Mouse (Mus musculus) heart, postnatal 0 days (tissue): ENCODE measurements around the gene Fgd6. TPM values are rescaled to one million over a fixed set of nuclear protein-coding genes. Genes with fewer than 3 reads are reported as not detected.

Source experiments
- ATAC-seq: fragments of 200-750 bp; cut with Nextera tagmentation; 2 replicates; pipeline ENCODE4 v1.8.0; 2017; ENCODE audit warnings: low read depth, moderate number of reproducible peaks, moderate library complexity; ENCODE audit not compliant: insufficient read depth
- DNase-seq: peaks from one replicate; pipeline ENCODE4 v3.0.0-alpha.2; 2016; ENCODE audit warnings: low spot score
- H3K27ac ChIP-seq: fragments of 300-500 bp; sonication (generic); 2 replicates; pipeline ENCODE4 v1.5.1; 2014; ENCODE audit warnings: low read depth, mild to moderate bottlenecking
- H3K27me3 ChIP-seq: fragments of 300-500 bp; sonication (generic); 2 replicates; pipeline ENCODE4 v1.6.1; 2014; ENCODE audit warnings: low read length, mixed read lengths; ENCODE audit not compliant: control insufficient read depth, insufficient read depth
- H3K36me3 ChIP-seq: fragments of 300-500 bp; sonication (generic); replicated peaks from 2 replicates; pipeline ENCODE4 v1.6.1; 2014; ENCODE audit warnings: low read length, mixed read lengths; ENCODE audit not compliant: control insufficient read depth, insufficient read depth
- H3K4me1 ChIP-seq: fragments of 300-500 bp; sonication (generic); 2 replicates; pipeline ENCODE4 v1.6.1; 2014; ENCODE audit warnings: antibody characterized with exemption; ENCODE audit not compliant: control insufficient read depth, insufficient read depth
- H3K4me2 ChIP-seq: fragments of 300-500 bp; sonication (generic); 2 replicates; pipeline ENCODE4 v1.6.1; 2014; ENCODE audit warnings: low read depth, mild to moderate bottlenecking, low read length, moderate library complexity
- H3K4me3 ChIP-seq: fragments of 300-500 bp; sonication (generic); 2 replicates; pipeline ENCODE4 v1.5.1; 2014; ENCODE audit warnings: low read depth, low read length
- H3K9ac ChIP-seq: fragments of 300-500 bp; sonication (generic); replicated peaks from 2 replicates; pipeline ENCODE4 v1.6.1; 2014; ENCODE audit warnings: low read depth, low read length, mixed read lengths
- H3K9me3 ChIP-seq: fragments of 300-500 bp; sonication (generic); replicated peaks from 2 replicates; pipeline ENCODE4 v1.6.1; 2016; ENCODE audit warnings: low read length; ENCODE audit not compliant: control insufficient read depth
- CTCF ChIP-seq: IDR thresholded peaks from 2 replicates; pipeline ENCODE4 v1.5.1; 2016; ENCODE audit warnings: antibody characterized with exemption, control low read depth, low read depth
- EP300 ChIP-seq: IDR thresholded peaks from 2 replicates; pipeline ENCODE4 v1.6.1; 2016; ENCODE audit warnings: antibody characterized with exemption, low read depth
- WGBS: fragments of 180-500 bp; shearing (Covaris S2); extraction: QIAGEN DNeasy Blood & Tissue Kit; methylation state at CpG from one replicate; pipeline ENCODE4 v1.1.7; 2014; 5-methylcytosine and 5-hydroxymethylcytosine counted together
- polyA plus RNA-seq: library from polyadenylated mRNA; unstranded; fragments of >200 nt; fragmentation: Nextera tagmentation; extraction: Ambion mirVana; gene quantifications from 2 replicates; pipeline ENCODE4 v1.2.1, GENCODE M21; 2015
- total RNA-seq: library from RNA; depleted of rRNA; stranded (reverse); fragments of >200 nt; gene quantifications from 2 replicates; pipeline ENCODE4 v1.2.3, GENCODE M21; 2014; ENCODE audit warnings: low replicate concordance

The Fgd6 gene
- total and polyA plus RNA-seq, 2 experiments from 2014 or later = 1.3 to 2.7 TPM

DNA sequence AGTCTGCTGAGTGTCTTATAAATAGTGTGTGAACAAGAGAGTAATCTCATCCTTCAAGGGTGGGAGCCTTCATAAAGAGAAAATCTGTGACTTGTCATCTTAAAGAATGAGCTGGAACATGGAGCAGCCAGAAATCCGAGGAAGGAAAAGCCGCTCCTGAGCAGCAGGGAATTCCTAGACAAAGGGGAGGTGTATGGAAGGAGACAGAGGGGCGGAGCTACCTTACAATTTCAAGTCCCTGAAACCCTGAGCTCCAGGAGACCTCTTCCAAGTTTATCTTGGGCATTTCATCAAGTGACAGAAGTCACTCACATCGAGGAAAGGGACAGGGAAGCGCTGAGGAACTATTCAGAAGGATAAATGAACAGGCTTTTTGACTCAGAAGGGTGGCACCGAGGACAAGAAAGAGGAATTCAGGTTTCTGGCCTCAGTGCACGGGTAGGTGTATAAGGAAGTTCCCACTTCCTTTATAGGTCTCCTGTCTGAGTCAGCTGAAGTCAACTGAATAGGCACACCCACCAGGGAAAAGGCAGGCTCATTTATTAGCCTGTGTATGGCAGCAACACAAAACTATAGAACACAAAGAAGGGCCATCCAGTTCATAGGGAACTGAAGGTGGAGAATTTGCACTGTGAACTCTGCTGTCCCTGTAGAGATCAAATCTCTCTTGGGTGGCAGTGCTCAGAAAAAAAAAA lies 46.4 kb downstream of the Fgd6 start:
- DNase-seq = no peak
- H3K36me3 ChIP-seq = no peaks in the 10 kb centered on the region
- no peak overlapping the region for H3K9ac ChIP-seq
- no peaks in the 10 kb centered on the region for H3K9me3 ChIP-seq
- no peak for ATAC-seq
- TF ChIP-seq CTCF (no peak), EP300 (no peak)
- WGBS = 37% methylated on average over 7 of the region's 7 CpGs
- H3K27ac ChIP-seq = 0 out of 2 replicates have a peak overlapping the region, but pooled peaks have one; percentile 20
- peaks cover 7% of the 10 kb centered on the region; the same call in 1 of the 2 replicates for H3K4me1 ChIP-seq
- H3K4me2 ChIP-seq = no peak overlapping the region
- no peaks in the 10 kb centered on the region for H3K27me3 ChIP-seq
- H3K4me3 ChIP-seq = no peak overlapping the region

DNA sequence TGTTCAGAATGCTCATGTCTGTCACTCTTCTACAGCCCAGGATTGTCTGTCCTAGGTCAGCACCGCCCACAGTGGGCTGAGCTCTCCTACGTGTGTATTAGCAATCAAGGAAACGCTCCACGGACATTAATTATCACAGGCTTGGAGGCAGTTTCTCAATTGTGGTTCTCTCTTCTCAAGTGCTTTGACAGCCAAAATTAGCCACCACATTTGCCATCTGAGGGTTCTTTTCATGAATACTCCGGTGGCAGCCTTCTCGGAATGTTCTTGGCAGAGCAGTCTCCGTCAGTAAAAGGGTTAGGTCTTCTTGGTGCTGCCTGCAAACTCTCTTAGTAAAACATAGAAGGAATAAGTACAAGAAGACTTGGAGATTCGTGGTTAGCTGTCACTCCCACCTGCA lies 50.5 kb downstream of the Fgd6 start:
- no peak for ATAC-seq
- DNase-seq = no peak
- TF ChIP-seq CTCF (no peak), EP300 (no peak)
- Histone ChIP-seq H3K4me1 (peaks cover 7% of the 10 kb centered on the region; the same call in 1 of the 2 replicates), H3K36me3 (peaks cover 9% of the 10 kb centered on the region; the same call in 1 of the 2 replicates), H3K9me3 (no peaks in the 10 kb centered on the region), H3K27me3 (no peaks in the 10 kb centered on the region), H3K27ac (no peak overlapping the region), H3K9ac (no peak overlapping the region), H3K4me3 (no peak overlapping the region), H3K4me2 (no peak overlapping the region)
- 77% methylated on average over 8 of the region's 8 CpGs for WGBS

DNA sequence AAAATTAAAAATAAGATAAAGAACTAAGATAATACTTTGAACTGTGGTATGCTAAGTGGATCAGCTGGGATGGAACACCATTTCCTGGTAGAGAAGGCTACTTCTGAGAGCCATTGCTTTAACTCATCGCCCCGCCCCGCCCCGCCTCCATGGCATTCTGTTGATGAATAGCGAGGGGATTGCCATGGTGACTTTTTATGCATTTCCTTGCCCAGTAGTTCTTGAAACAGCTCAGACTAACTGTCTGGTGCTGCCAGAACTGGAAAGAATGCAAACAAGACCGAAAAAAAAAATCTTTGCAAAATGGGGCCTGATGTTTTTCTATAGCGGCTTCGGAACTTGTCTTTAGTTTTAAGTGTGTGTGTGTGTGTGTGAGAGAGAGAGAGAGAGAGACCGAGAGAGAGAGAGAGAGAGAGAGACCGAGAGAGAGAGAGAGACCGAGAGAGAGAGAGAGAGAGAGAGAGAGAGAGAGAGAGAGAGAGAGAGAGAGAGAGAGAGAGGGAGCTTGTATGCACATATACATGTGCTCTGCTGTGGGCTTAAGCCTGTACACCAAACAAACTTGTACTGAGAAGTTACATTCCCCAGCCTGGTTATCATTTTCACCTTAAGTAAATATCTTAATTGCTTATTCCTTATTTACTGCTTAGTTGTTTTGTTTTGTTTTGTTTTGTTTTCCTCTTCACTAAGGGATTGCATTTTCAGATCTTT lies 51.7 kb downstream of the Fgd6 start:
- Histone ChIP-seq H3K27me3 (no peaks in the 10 kb centered on the region), H3K4me1 (no peaks in the 10 kb centered on the region), H3K4me3 (no peak overlapping the region), H3K9me3 (no peaks in the 10 kb centered on the region; the same call in 1 of the 2 replicates), H3K36me3 (peaks cover 18% of the 10 kb centered on the region; the same call in 1 of the 2 replicates), H3K9ac (no peak overlapping the region), H3K27ac (no peak overlapping the region), H3K4me2 (no peak overlapping the region)
- no peak for TF ChIP-seq CTCF
- no peak for TF ChIP-seq EP300
- peak; percentile 42 for DNase-seq
- ATAC-seq = no peak
- 82% methylated on average over 8 of the region's 11 CpGs for WGBS

DNA sequence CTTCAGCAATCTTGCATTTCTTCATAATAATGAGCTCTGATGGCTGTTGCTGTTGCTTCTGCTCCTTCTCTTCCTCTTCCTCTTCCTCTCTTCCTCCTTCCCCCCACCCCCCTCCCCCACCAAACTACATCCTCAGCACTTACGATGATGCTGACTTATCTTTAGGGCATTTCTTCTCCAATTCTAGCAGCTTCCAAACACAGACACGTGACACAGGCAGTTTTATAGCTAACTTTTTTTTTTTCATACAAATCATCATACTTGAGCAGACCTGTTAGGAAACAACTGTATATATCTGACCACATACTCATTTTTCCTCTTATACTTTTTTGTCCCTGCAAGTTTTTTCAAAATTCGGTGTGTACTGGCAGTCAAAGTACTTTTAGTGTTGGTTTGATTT lies 54.2 kb downstream of the Fgd6 start:
- Histone ChIP-seq H3K36me3 (peaks cover 18% of the 10 kb centered on the region; the same call in 1 of the 2 replicates), H3K27ac (no peak overlapping the region), H3K27me3 (no peaks in the 10 kb centered on the region), H3K4me3 (no peak overlapping the region), H3K9me3 (no peaks in the 10 kb centered on the region; the same call in 1 of the 2 replicates), H3K4me2 (no peak overlapping the region), H3K4me1 (no peaks in the 10 kb centered on the region), H3K9ac (no peak overlapping the region)
- DNase-seq = no peak
- WGBS = 76% methylated on average over 3 of the region's 3 CpGs
- ATAC-seq = no peak
- TF ChIP-seq EP300 (no peak), CTCF (no peak)

DNA sequence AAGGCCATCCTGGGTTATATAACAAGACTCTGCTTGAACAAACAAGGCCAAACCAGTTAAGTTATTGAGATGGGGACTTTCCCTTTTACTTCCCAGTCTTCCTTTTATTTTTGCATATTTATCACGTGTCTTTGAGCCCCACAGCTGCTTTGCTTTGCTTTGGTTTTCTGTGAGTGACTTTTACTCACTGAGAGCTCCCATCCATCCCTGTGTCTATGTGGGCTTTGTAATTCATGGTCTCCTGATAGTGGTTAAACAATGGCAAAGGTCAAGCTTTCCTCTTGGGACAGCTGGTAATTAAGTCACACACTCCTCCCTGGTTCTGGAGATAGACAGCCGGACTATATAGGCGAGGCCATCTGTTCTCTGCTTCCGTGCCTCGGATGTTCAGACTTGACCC lies 57.7 kb downstream of the Fgd6 start:
- Histone ChIP-seq H3K36me3 (peaks cover 18% of the 10 kb centered on the region; the same call in 1 of the 2 replicates), H3K4me2 (no peak overlapping the region), H3K27ac (no peak overlapping the region), H3K4me3 (no peak overlapping the region), H3K4me1 (0 out of 2 replicates have a peak, but pooled peaks cover 8% of the 10 kb centered on the region), H3K9me3 (no peaks in the 10 kb centered on the region; the same call in 1 of the 2 replicates), H3K27me3 (no peaks in the 10 kb centered on the region), H3K9ac (no peak overlapping the region)
- no peak for DNase-seq
- WGBS = 55% methylated on average over 5 of the region's 5 CpGs
- no peak for ATAC-seq
- TF ChIP-seq CTCF (no peak), EP300 (no peak)
